Mouse (Mus musculus) liver, postnatal 0 days (tissue): ENCODE measurements at regions not wholly inside any gene's neighbourhood (a gene's known extent, or its start where the extent isn't known, plus 50 kb on each side); places are given as distances from the start of the nearest gene placed in this dataset.

Source experiments
- ATAC-seq: fragments of 200-750 bp; cut with Nextera tagmentation; 2 replicates; pipeline ENCODE4 v1.8.0; 2017; ENCODE audit warnings: mild to moderate bottlenecking, moderate library complexity
- DNase-seq: peaks from one replicate; pipeline ENCODE4 v3.0.0-alpha.2; 2016
- H3K27ac ChIP-seq: fragments of 300-500 bp; sonication (generic); 2 replicates; pipeline ENCODE4 v1.5.1; 2014; ENCODE audit warnings: antibody characterized with exemption, moderate library complexity, mild to moderate bottlenecking, low read depth
- H3K27me3 ChIP-seq: fragments of 300-500 bp; sonication (generic); 2 replicates; pipeline ENCODE4 v1.6.1; 2014; ENCODE audit warnings: low read length, control low read depth, mixed read lengths; ENCODE audit not compliant: insufficient read depth
- H3K36me3 ChIP-seq: fragments of 300-500 bp; sonication (generic); replicated peaks from 2 replicates; pipeline ENCODE4 v1.6.1; 2014; ENCODE audit warnings: mild to moderate bottlenecking, control low read depth, low read length, moderate library complexity, mixed read lengths; ENCODE audit not compliant: insufficient read depth
- H3K4me1 ChIP-seq: fragments of 300-500 bp; sonication (generic); 2 replicates; pipeline ENCODE4 v1.6.1; 2014; ENCODE audit warnings: antibody characterized with exemption, mild to moderate bottlenecking, control low read depth; ENCODE audit not compliant: insufficient read depth
- H3K4me2 ChIP-seq: fragments of 300-500 bp; sonication (generic); 2 replicates; pipeline ENCODE4 v1.6.1; 2014; ENCODE audit warnings: low read depth, mild to moderate bottlenecking, low read length, moderate library complexity, mixed read lengths
- H3K4me3 ChIP-seq: fragments of 300-500 bp; sonication (generic); 2 replicates; pipeline ENCODE4 v1.5.1; 2014; ENCODE audit warnings: low read depth, low read length
- H3K9ac ChIP-seq: fragments of 300-500 bp; sonication (generic); replicated peaks from 2 replicates; pipeline ENCODE4 v1.6.1; 2014; ENCODE audit warnings: mild to moderate bottlenecking, moderate library complexity
- H3K9me3 ChIP-seq: fragments of 300-500 bp; sonication (generic); 2 replicates; pipeline ENCODE4 v1.6.1; 2016; ENCODE audit warnings: mild to moderate bottlenecking, control low read depth, low read length, mixed read lengths
- CTCF ChIP-seq: sonication (generic); IDR thresholded peaks from 2 replicates; pipeline ENCODE4 v1.5.1; 2016; ENCODE audit warnings: antibody characterized with exemption, low read depth
- EP300 ChIP-seq: IDR thresholded peaks from 2 replicates; pipeline ENCODE4 v1.6.1; 2016; ENCODE audit warnings: antibody characterized with exemption, low read depth, mild to moderate bottlenecking
- WGBS: fragments of 180-500 bp; shearing (Covaris S2); extraction: QIAGEN DNeasy Blood & Tissue Kit; methylation state at CpG from one replicate; pipeline ENCODE4 v1.1.7; 2014; ENCODE audit not compliant: insufficient replicate concordance; 5-methylcytosine and 5-hydroxymethylcytosine counted together

DNA sequence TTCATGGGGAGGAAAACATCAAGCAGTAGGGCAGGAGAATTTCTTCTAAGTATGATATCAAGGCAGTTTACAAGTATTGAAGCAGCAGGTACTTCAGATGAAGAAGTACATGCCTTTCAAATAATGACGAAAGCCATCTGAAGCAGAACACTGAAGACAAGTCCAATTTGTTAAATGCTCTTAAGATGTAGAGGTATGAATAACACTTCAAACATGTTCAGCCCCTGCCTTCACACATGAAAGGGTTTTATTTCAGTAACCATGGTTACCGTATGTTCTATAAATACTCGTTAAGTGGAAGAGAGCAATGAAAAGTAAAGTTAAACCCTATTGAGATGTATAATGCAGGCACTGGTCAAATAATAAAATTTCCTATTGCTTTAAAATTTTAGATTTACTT is 101.8 kb downstream of the Mospd2 start:
- Histone ChIP-seq H3K27me3 (no peaks in the 10 kb centered on the region), H3K4me3 (no peak overlapping the region), H3K36me3 (no peaks in the 10 kb centered on the region), H3K4me1 (no peaks in the 10 kb centered on the region), H3K9ac (no peak overlapping the region), H3K9me3 (no peaks in the 10 kb centered on the region), H3K4me2 (no peak overlapping the region), H3K27ac (no peak overlapping the region)
- WGBS = 80% methylated on average over 3 of the region's 3 CpGs
- TF ChIP-seq CTCF (no peak), EP300 (no peak)
- DNase-seq = no peak
- ATAC-seq = no peak

- ATAC-seq = peak; percentile 64
- Histone ChIP-seq H3K9me3 (no peaks in the 10 kb centered on the region), H3K27me3 (no peaks in the 10 kb centered on the region), H3K9ac (no peak overlapping the region), H3K4me2 (no peak overlapping the region), H3K4me3 (no peak overlapping the region), H3K27ac (no peak overlapping the region), H3K36me3 (no peaks in the 10 kb centered on the region), H3K4me1 (no peaks in the 10 kb centered on the region)
- no peak for DNase-seq
- TF ChIP-seq CTCF (no peak), EP300 (no peak)
- 58% methylated on average over 6 of the region's 6 CpGs for WGBS
Observed at GRCm38 (mm10) chrX:164840393-164840792, 139.8 kb downstream of the Mospd2 start.

DNA sequence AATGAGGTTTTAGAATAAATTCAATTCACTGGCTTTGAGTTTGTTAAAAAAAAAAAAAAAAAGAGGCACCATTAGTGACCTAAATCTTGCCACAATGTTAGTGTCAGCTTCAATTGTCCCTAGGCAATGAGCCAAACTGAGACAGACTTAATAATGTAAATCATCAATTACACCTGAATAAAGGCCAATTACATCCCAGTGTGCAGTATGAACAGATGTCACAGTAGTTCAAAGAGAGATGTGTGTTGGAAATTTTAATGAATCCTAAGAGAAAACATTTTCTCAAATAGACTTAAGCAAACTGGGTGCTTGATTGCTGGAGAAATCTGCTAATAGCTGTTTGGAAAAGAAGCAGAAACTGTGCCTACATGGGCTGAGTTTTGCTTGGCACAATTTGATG is 159.3 kb downstream of the Mospd2 start:
- H3K4me3 ChIP-seq = no peak overlapping the region
- H3K9me3 ChIP-seq = no peaks in the 10 kb centered on the region
- H3K27me3 ChIP-seq = no peaks in the 10 kb centered on the region
- no peaks in the 10 kb centered on the region for H3K4me1 ChIP-seq
- no peak for TF ChIP-seq EP300
- no peak for TF ChIP-seq CTCF
- no peaks in the 10 kb centered on the region for H3K36me3 ChIP-seq
- no peak for ATAC-seq
- H3K9ac ChIP-seq = no peak overlapping the region
- no peak overlapping the region for H3K27ac ChIP-seq
- H3K4me2 ChIP-seq = no peak overlapping the region
- no peak for DNase-seq

- DNase-seq = no peak
- H3K36me3 ChIP-seq = no peaks in the 10 kb centered on the region
- H3K27me3 ChIP-seq = no peaks in the 10 kb centered on the region
- no peak overlapping the region for H3K4me3 ChIP-seq
- no peaks in the 10 kb centered on the region for H3K4me1 ChIP-seq
- no peak for TF ChIP-seq EP300
- peak; percentile 47 for TF ChIP-seq CTCF
- WGBS = 50% methylated on average over 3 of the region's 3 CpGs
- H3K9me3 ChIP-seq = no peaks in the 10 kb centered on the region
- H3K9ac ChIP-seq = no peak overlapping the region
- H3K4me2 ChIP-seq = no peak overlapping the region
- no peak for ATAC-seq
- no peak overlapping the region for H3K27ac ChIP-seq
Observed at GRCm38 (mm10) chrX:164787293-164787692, 192.9 kb downstream of the Mospd2 start.

- Histone ChIP-seq H3K4me1 (no peaks in the 10 kb centered on the region), H3K27ac (no peak overlapping the region), H3K4me2 (no peak overlapping the region), H3K9me3 (no peaks in the 10 kb centered on the region), H3K27me3 (no peaks in the 10 kb centered on the region), H3K36me3 (no peaks in the 10 kb centered on the region), H3K4me3 (no peak overlapping the region), H3K9ac (no peak overlapping the region)
- TF ChIP-seq EP300 (no peak), CTCF (no peak)
- 75% methylated on average over 4 of the region's 4 CpGs for WGBS
- no peak for DNase-seq
- ATAC-seq = no peak
Observed at GRCm38 (mm10) chrX:164764919-164765318, 215.3 kb downstream of the Mospd2 start.

GRCm38 (mm10) chrX:164763764-164764445 is 216.3 kb downstream of the Mospd2 start:
- no peaks in the 10 kb centered on the region for H3K4me1 ChIP-seq
- no peaks in the 10 kb centered on the region for H3K36me3 ChIP-seq
- H3K4me2 ChIP-seq = no peak overlapping the region
- H3K4me3 ChIP-seq = no peak overlapping the region
- TF ChIP-seq EP300 = no peak
- no peak overlapping the region for H3K9ac ChIP-seq
- no peak overlapping the region for H3K27ac ChIP-seq
- 77% methylated on average over 2 of the region's 2 CpGs for WGBS
- ATAC-seq (no peak), DNase-seq (no peak)
- H3K9me3 ChIP-seq = no peaks in the 10 kb centered on the region
- H3K27me3 ChIP-seq = no peaks in the 10 kb centered on the region

GRCm38 (mm10) chrX:164745552-164746217 is 234.5 kb downstream of the Mospd2 start:
- WGBS = 32% methylated on average over 1 of the region's 1 CpGs
- H3K4me2 ChIP-seq = no peak overlapping the region

More at GRCm38 (mm10) chrX:164745552-164746217, 234.5 kb downstream of the Mospd2 start:
- Histone ChIP-seq H3K27me3 (no peaks in the 10 kb centered on the region), H3K36me3 (no peaks in the 10 kb centered on the region), H3K27ac (no peak overlapping the region), H3K9me3 (no peaks in the 10 kb centered on the region), H3K9ac (no peak overlapping the region), H3K4me3 (no peak overlapping the region), H3K4me1 (no peaks in the 10 kb centered on the region)
- TF ChIP-seq EP300 = no peak
- TF ChIP-seq CTCF = no peak
- ATAC-seq (no peak), DNase-seq (no peak)
